Mouse (Mus musculus): Measurements from ENCODE around the gene Gm21173. TPM values are rescaled to one million over a fixed set of nuclear protein-coding genes. Genes with fewer than 3 reads are reported as not detected.
"Not testable (repeated sequence)": the region's sequence is repeated elsewhere in the genome, so short reads cannot be mapped to it uniquely, and the experiment has no call there.

Gene Gm21173
- total RNA-seq (2015) (not detected in 2 replicates), total RNA-seq (2017) (not detected in 2 replicates)

GRCm38 (mm10) chrY:76761300-76761699 lies at the start of gene Gm21173:
Gene Gm21173, plus strand, starts transcription at chrY:76761600.
- ATAC-seq (ENCODE audit: poor library complexity, severe bottlenecking): not testable (repeated sequence)
